Mouse (Mus musculus) E14TG2a.4 (cell line): Measurements from ENCODE around the gene Fbxo2.

ENCODE experiments used
- CTCF ChIP-seq: conservative IDR thresholded peaks from 2 replicates; pipeline ENCODE4 v1.5.1; 2014; ENCODE audit warnings: low read length
- POU5F1 ChIP-seq: IDR thresholded peaks from 2 replicates; pipeline ENCODE4 v1.6.1; 2014; ENCODE audit warnings: low read length, borderline replicate concordance

DNA sequence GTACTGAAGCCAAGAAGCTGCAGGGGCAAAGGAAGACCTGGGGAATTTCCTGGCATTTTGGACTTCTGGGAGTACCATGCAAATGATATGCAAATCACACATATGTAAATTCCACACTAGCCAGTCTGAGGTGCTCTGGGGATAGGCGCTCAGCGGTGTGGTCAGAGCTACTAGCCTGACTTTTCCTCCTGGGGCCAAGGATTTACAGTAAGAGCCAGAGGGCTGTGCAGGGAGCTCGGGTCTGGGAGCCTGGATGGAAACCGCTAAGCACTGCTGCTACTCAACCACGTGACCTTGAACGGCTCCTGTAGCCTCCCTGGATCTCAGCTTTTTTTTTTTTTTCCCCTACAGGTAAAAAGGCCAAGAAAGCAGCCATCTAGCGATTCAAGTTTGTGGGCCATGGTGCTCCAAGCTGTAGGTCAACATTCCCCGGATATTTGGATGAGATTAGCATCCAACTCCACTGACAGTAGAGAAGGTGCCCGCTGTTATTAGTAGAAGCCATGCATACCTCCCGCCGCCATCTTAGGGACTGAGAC is 32.4 kb downstream of the Fbxo2 start:
- TF ChIP-seq CTCF, result no peak
- no peak for TF ChIP-seq POU5F1
